Mouse (Mus musculus) adrenal gland, adult 2 months (tissue): ENCODE measurements around the gene Tlr13. TPM values are rescaled to one million over a fixed set of nuclear protein-coding genes. Genes with fewer than 3 reads are reported as not detected.
"Not testable (repeated sequence)": the region's sequence is repeated elsewhere in the genome, so short reads cannot be mapped to it uniquely, and the experiment has no call there.

Experiments
- DNase-seq: peaks from one replicate; pipeline ENCODE4 v3.0.0; 2021
- polyA plus RNA-seq: library from polyadenylated mRNA; depleted of rRNA; stranded (reverse); fragments of >200 nt; gene quantifications from 2 replicates; pipeline ENCODE4 v1.2.3, GENCODE M21; 2012; rRNA removed
- total RNA-seq, 2 experiments: library from RNA; stranded (reverse); gene quantifications; 2 replicates each; pipeline ENCODE4 v1.2.3; 2021

Tlr13 gene
- total and polyA plus RNA-seq, 3 experiments = 0.21 to 2.8 (median 2.6) TPM

DNA sequence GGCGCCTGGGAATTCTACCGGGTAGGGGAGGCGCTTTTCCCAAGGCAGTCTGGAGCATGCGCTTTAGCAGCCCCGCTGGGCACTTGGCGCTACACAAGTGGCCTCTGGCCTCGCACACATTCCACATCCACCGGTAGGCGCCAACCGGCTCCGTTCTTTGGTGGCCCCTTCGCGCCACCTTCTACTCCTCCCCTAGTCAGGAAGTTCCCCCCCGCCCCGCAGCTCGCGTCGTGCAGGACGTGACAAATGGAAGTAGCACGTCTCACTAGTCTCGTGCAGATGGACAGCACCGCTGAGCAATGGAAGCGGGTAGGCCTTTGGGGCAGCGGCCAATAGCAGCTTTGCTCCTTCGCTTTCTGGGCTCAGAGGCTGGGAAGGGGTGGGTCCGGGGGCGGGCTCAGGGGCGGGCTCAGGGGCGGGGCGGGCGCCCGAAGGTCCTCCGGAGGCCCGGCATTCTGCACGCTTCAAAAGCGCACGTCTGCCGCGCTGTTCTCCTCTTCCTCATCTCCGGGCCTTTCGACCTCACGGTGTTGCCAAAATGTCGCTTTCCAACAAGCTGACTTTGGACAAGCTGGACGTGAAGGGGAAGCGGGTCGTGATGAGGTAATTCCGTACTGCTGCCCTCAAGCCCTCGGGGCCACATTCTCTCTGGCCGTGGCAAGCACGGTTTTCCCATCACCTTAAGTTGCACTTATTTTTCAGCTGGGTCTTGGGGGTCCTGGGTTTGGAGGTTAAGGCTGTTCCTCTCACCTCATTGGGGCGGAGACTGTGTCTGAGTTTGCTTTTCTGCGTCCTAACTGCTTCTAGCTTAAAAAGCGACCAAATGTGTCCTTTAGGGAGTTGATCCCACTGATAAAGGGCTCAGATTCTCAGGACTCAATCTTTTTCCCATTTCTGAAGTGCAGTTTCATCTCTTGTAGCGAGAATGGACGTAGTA is 44.0 kb downstream of the Tlr13 start, which contains the start of gene Pgk1:
Gene Pgk1, plus strand, starts transcription at position 388 of the 937 bp plus-strand sequence.
- peak; percentile 91 for DNase-seq

DNA sequence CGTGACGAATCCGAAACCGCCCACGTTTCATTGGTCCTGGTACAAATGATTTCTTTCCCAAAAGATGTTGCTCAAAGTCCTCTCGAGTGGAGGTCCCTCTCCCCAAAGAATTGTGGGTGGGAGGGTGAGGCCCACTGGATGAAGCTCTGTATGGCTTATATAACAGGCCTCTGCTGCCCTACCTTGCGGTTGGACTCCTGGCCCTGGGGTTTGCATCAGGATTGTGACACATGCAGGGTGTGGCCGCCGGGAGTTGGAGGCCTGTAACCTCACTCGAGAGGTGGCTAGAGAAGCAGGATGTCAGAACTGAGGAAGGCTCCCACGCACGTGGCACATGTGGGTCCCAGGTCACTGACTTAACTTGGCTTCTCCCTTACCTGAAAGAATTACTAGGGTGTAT is 44.7 kb downstream of the Tlr13 start:
- DNase-seq = peak; percentile 63

DNA sequence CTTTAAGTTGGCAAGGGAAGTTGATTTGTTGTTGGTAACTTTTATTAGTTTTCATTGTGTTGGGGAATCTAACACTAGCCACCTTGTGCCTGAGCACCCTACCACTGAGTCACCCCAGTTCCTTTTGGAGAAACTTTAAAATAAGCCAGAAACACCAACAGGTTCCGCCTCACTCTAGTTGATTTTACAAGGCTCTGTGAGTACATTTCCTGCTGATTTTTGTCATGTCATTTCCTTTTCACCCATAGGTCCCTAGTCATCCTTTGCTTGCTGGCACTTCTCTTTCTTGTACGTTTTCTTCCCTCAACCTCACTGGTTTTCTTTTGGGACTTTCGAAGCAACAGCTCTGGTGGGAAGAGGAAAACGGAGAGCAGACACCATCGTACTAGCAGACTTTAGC is 46.4 kb downstream of the Tlr13 start:
- no peak for DNase-seq

DNA sequence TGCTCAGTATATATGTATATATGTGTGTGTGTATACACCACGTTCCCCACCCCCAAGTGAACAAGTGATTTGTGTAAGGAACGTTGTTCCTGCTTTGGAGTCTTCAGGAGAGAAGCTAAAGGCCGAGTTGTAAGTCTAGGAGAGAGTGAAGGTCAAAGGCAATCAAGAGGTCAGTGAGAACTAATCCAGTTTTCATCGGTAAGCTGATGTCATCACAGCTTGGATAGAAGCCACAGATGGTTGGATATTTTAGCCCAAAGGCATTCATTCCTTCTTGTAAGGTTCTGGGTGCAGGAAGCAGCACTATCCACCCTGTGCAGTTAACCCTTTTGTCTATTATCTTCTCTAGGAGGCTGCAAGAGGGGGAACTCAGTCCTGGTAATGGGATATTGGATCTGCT is 47.1 kb downstream of the Tlr13 start:
- DNase-seq = peak; percentile 19

DNA sequence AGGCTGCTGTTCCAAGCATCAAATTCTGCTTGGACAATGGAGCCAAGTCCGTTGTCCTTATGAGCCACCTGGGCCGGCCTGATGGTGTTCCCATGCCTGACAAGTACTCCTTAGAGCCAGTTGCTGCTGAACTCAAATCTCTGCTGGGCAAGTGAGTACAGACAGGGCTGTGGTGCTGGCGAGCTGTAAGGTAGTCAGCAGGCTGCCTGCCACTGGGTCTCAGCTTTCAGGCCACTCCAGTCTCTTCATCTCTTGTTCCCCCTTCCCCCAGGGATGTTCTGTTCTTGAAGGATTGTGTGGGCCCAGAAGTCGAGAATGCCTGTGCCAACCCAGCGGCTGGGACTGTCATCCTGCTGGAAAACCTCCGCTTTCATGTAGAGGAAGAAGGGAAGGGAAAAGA is 51.4 kb downstream of the Tlr13 start:
- not testable (repeated sequence) for DNase-seq

DNA sequence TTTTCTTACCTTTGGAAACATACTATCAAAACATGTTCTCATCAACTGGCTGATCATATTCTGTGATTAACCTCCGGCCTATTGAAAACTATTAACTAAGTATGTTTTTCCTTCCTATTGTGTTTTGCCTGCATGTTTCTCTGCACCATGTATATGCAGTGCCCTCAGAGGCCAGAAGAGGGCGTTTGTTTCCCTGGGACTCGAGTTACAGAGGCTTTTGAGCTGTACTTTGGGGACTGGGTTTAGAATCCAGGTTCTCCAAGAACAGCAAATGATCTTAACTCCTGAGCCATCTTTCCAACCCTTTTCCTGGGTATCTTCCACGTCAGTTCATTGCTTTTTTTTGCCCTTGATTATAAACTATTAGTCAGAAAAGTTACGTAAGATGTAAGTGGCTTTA is 54.3 kb downstream of the Tlr13 start:
- no peak for DNase-seq

DNA sequence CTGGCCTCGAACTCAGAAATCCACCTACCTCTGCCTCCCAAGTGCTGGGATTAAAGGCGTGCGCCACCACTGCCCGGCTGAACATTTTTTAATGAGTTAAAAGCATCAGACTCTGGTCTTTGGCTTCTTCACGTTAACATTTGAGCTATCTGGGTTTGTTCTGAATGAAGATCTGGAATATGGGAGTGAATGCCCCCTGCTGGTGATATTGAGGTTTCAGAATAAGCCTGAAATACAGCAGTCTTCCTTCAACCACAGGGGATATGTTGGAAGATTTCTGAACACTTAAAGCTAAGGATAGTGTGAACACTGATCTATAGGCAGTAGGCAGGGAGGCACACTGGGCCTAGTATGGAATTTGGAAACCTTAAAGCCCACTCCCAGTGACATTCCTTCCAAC is 55.9 kb downstream of the Tlr13 start:
- no peak for DNase-seq

DNA sequence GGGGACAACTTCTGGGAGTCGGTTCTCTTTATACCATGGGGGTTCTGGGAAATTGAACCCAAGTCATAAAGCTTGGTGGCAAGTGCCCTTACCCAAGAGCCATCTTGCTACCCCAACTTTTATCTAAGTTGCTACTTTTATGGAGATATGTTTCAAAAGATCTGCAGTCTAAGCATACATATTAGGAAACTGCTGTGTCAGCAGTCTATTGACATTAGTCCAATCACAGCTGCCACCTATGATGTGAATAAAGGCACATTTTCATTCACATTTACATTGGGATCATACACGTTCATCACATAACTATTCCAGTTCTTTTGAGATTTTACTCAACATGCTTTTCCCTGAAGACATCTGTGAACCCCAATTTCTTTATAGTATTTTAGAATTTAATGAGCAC is 66.1 kb downstream of the Tlr13 start:
- no peak for DNase-seq

Other genes with a start within 250 kb of the Tlr13 start
- gene Atrx, start 213.8 kb upstream of the Tlr13 start, total RNA-seq = 100 to 1,000 TPM in 1 of 2 experiments, 10 to 100 TPM in 1; 78.0 to 110 TPM
- 23.3 and 27.0 TPM in 2 replicates for gene Atrx, start 213.8 kb upstream of the Tlr13 start, polyA plus RNA-seq
- gene Magt1, start 131.3 kb upstream of the Tlr13 start, total RNA-seq = 10 to 100 TPM; 48.9 to 66.5 TPM
- 1.6 and 2.5 TPM in 2 replicates for gene Magt1, start 131.3 kb upstream of the Tlr13 start, polyA plus RNA-seq
- gene Cox7b, start 127.5 kb upstream of the Tlr13 start, total RNA-seq = 100 to 1,000 TPM; 536 to 642 TPM
- gene Cox7b, start 127.5 kb upstream of the Tlr13 start, polyA plus RNA-seq = 36.1 and 39.5 TPM in 2 replicates
- 10 to 100 TPM; 34.1 to 42.6 TPM for gene Atp7a, start 115.9 kb upstream of the Tlr13 start, total RNA-seq
- gene Atp7a, start 115.9 kb upstream of the Tlr13 start, polyA plus RNA-seq = 1.4 and 2.1 TPM in 2 replicates
- 100 to 1,000 TPM; 274 to 441 TPM for gene Pgk1, start 43.9 kb downstream of the Tlr13 start, total RNA-seq
- 27.1 and 27.4 TPM in 2 replicates for gene Pgk1, start 43.9 kb downstream of the Tlr13 start, polyA plus RNA-seq
- 10 to 100 TPM; 18.0 to 28.0 TPM for gene Taf9b, start 78.0 kb downstream of the Tlr13 start, total RNA-seq
- gene Taf9b, start 78.0 kb downstream of the Tlr13 start, polyA plus RNA-seq = 2.2 and 2.6 TPM in 2 replicates
- not detected for gene Fnd3c2, start 112.2 kb downstream of the Tlr13 start, total RNA-seq
- gene Fnd3c2, start 112.2 kb downstream of the Tlr13 start, polyA plus RNA-seq = not detected in 2 replicates